Mouse (Mus musculus) ZHBTc4 (cell line): ENCODE results near the gene Mrps7.

Experiments
- DNase-seq: peaks from one replicate; pipeline ENCODE4 v3.0.0-alpha.2; 2011; ENCODE audit warnings: low read depth, low spot score

Mrps7 gene

GRCm38 (mm10) chr11:115608421-115609399 is 5.0 kb downstream of the Mrps7 start:
- DNase-seq = peak; percentile 40

GRCm38 (mm10) chr11:115609576-115609975 is 5.9 kb downstream of the Mrps7 start:
- no peak for DNase-seq

- no peak for DNase-seq
Measured at GRCm38 (mm10) chr11:115611173-115611572, 7.4 kb downstream of the Mrps7 start.

GRCm38 (mm10) chr11:115612059-115612409 is 8.3 kb downstream of the Mrps7 start:
- peak; percentile 43 for DNase-seq

GRCm38 (mm10) chr11:115612410-115613137 is 8.8 kb downstream of the Mrps7 start, which contains the start of gene Mif4gd:
Gene Mif4gd, minus strand, starts transcription at chr11:115612969.
- DNase-seq = peak; percentile 97

- DNase-seq = no peak
Measured at GRCm38 (mm10) chr11:115613138-115613945, 9.6 kb downstream of the Mrps7 start.

GRCm38 (mm10) chr11:115614346-115615107 is 10.8 kb downstream of the Mrps7 start:
- peak; percentile 83 for DNase-seq

GRCm38 (mm10) chr11:115615108-115615825 is 11.5 kb downstream of the Mrps7 start:
- DNase-seq = peak; percentile 91

- DNase-seq = peak; percentile 42
Measured at GRCm38 (mm10) chr11:115615875-115616274, 12.2 kb downstream of the Mrps7 start.

- DNase-seq = no peak
Measured at GRCm38 (mm10) chr11:115616371-115616770, 12.6 kb downstream of the Mrps7 start.

GRCm38 (mm10) chr11:115616893-115617292 is 13.2 kb downstream of the Mrps7 start:
- peak; percentile 53 for DNase-seq

- no peak for DNase-seq
Measured at GRCm38 (mm10) chr11:115618001-115618400, 14.3 kb downstream of the Mrps7 start.

- no peak for DNase-seq
Measured at GRCm38 (mm10) chr11:115618732-115619516, 15.2 kb downstream of the Mrps7 start.

GRCm38 (mm10) chr11:115619949-115620348 is 16.2 kb downstream of the Mrps7 start:
- DNase-seq = no peak

- peak; percentile 69 for DNase-seq
Measured at GRCm38 (mm10) chr11:115623487-115624070, 19.9 kb downstream of the Mrps7 start.

GRCm38 (mm10) chr11:115625877-115626276 is 22.2 kb downstream of the Mrps7 start:
- DNase-seq = no peak

- DNase-seq = no peak
Measured at GRCm38 (mm10) chr11:115626824-115627616, 23.3 kb downstream of the Mrps7 start.
